Mouse (Mus musculus): ENCODE results near the gene Prl2c1.
"Not testable (repeated sequence)": the region's sequence is repeated elsewhere in the genome, so short reads cannot be mapped to it uniquely, and the experiment has no call there.

The Prl2c1 gene

GRCm38 (mm10) chr13:27849042-27849441 lies at the start of gene Prl2c1:
Gene Prl2c1 (plus strand): TSS chr13:27849342.
- no peak for DNase-seq (ENCODE audit: low spot score)

DNA sequence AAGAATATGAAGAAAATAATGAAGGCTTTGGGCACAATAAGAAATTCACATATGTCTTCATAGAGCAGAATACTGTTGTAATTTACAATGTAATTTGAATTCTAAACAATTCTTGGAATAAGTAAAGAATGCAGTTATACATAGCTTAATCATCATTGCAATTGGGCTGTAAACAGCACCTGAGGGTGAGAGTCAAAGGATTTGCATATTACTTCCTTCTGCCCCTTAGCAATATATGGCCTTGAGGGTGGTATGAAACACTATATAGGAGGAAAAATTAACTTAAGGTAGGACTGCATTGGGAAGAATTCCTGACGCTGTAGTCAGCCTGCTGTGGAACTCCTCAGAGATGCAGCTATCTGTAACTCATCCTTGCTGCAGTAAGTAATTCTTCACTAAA lies 47.8 kb upstream of the Prl2c1 start, which contains the start of gene Prl2a1:
TSS of gene Prl2a1 (plus strand) at position 301 of the 400 bp plus-strand sequence.
- DNase-seq (ENCODE audit: low spot score) = no peak

DNA sequence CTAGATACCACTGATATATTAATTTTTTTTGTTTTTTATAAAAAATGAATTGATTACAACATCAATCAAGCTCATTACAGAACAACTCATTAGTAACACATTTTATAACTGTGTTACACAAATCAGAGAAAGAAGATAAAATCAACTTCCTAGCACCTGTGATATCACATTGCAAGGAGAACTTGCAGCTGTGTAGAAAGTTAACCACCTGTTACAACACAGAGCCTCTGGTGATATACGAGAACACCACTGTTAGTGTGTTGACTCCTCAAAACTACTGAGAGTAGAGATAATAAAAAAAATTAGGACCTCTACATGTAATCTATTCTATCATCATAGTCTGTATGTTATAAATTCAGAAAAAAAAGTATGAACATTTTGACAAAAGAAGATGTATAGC lies 46.4 kb upstream of the Prl2c1 start:
- no peak for DNase-seq (ENCODE audit: low spot score)

- DNase-seq (ENCODE audit: low spot score) = not testable (repeated sequence)
Measured at GRCm38 (mm10) chr13:27904236-27904635, 55.1 kb downstream of the Prl2c1 start.
